Mouse (Mus musculus) lung, embryonic 14.5 days (tissue): ENCODE measurements around the gene Ulk4. TPM values are rescaled to one million over a fixed set of nuclear protein-coding genes. Genes with fewer than 3 reads are reported as not detected.

Experiments
- ATAC-seq: fragments of 200-750 bp; cut with Nextera tagmentation; 2 replicates; pipeline ENCODE4 v1.8.0; 2017; ENCODE audit warnings: mild to moderate bottlenecking, moderate TSS enrichment, moderate library complexity; ENCODE audit not compliant: insufficient read depth
- DNase-seq: peaks from one replicate; pipeline ENCODE4 v3.0.0-alpha.2; 2015
- H3K27ac ChIP-seq: fragments of 300-500 bp; sonication (generic); 2 replicates; pipeline ENCODE4 v1.5.1; 2014; ENCODE audit warnings: low read depth, mild to moderate bottlenecking, moderate library complexity
- H3K27me3 ChIP-seq: fragments of 300-500 bp; sonication (generic); 2 replicates; pipeline ENCODE4 v1.6.1; 2014; ENCODE audit warnings: low read length, control low read depth; ENCODE audit not compliant: insufficient read depth
- H3K36me3 ChIP-seq: fragments of 300-500 bp; sonication (generic); 2 replicates; pipeline ENCODE4 v1.6.1; 2014; ENCODE audit warnings: control low read depth; ENCODE audit not compliant: insufficient read depth
- H3K4me1 ChIP-seq: fragments of 300-500 bp; sonication (generic); 2 replicates; pipeline ENCODE4 v1.6.1; 2014; ENCODE audit warnings: antibody characterized with exemption, control low read depth; ENCODE audit not compliant: insufficient read depth
- H3K4me2 ChIP-seq: fragments of 300-500 bp; sonication (generic); 2 replicates; pipeline ENCODE4 v1.6.1; 2014; ENCODE audit warnings: mild to moderate bottlenecking
- H3K4me3 ChIP-seq: fragments of 300-500 bp; sonication (generic); 2 replicates; pipeline ENCODE4 v1.5.1; 2014; ENCODE audit warnings: low read depth, low read length
- H3K9ac ChIP-seq: fragments of 300-500 bp; sonication (generic); 2 replicates; pipeline ENCODE4 v1.6.1; 2014
- H3K9me3 ChIP-seq: fragments of 300-500 bp; sonication (generic); 2 replicates; pipeline ENCODE4 v1.6.1; 2016; ENCODE audit warnings: low read depth, low read length, control low read depth
- CTCF ChIP-seq: IDR thresholded peaks from 2 replicates; pipeline ENCODE4 v1.5.1; 2016; ENCODE audit warnings: antibody characterized with exemption, low read depth
- WGBS: fragments of 180-500 bp; shearing (Covaris S2); extraction: QIAGEN DNeasy Blood & Tissue Kit; methylation state at CpG from one replicate; pipeline ENCODE4 v1.1.7; 2014; 5-methylcytosine and 5-hydroxymethylcytosine counted together
- polyA plus RNA-seq: library from polyadenylated mRNA; unstranded; fragments of >200 nt; fragmentation: Nextera tagmentation; extraction: Ambion mirVana; gene quantifications from 2 replicates; pipeline ENCODE4 v1.2.1, GENCODE M21; 2014

Ulk4 gene
- polyA plus RNA-seq, 1 experiment from 2014 or later: 125 TPM

GRCm38 (mm10) chr9:121072127-121072757 lies 204.8 kb downstream of the Ulk4 start:
- TF ChIP-seq CTCF: no peak
- no peak for DNase-seq
- Histone ChIP-seq H3K9ac (no peak overlapping the region), H3K36me3 (no peaks in the 10 kb centered on the region), H3K4me2 (no peak overlapping the region), H3K4me3 (no peak overlapping the region), H3K27me3 (no peaks in the 10 kb centered on the region), H3K4me1 (no peaks in the 10 kb centered on the region), H3K27ac (no peak overlapping the region), H3K9me3 (no peaks in the 10 kb centered on the region)
- ATAC-seq: no peak
- WGBS: 57% methylated on average over 8 of the region's 8 CpGs

- H3K4me3 ChIP-seq: no peak overlapping the region
- TF ChIP-seq CTCF: no peak
- no peaks in the 10 kb centered on the region for H3K27me3 ChIP-seq
- no peaks in the 10 kb centered on the region for H3K4me1 ChIP-seq
- WGBS: 61% methylated on average over 10 of the region's 10 CpGs
- ATAC-seq (no peak; the same call in 1 of the 2 replicates), DNase-seq (no peak)
- H3K9me3 ChIP-seq: no peaks in the 10 kb centered on the region
- no peaks in the 10 kb centered on the region for H3K36me3 ChIP-seq
- no peak overlapping the region for H3K9ac ChIP-seq
- H3K4me2 ChIP-seq: no peak overlapping the region
- no peak overlapping the region for H3K27ac ChIP-seq
Observed at GRCm38 (mm10) chr9:121071461-121072126, 205.4 kb downstream of the Ulk4 start.

- Histone ChIP-seq H3K4me1 (no peaks in the 10 kb centered on the region), H3K27me3 (no peaks in the 10 kb centered on the region), H3K9ac (no peak overlapping the region), H3K4me3 (no peak overlapping the region), H3K36me3 (no peaks in the 10 kb centered on the region), H3K9me3 (no peaks in the 10 kb centered on the region), H3K4me2 (no peak overlapping the region), H3K27ac (no peak overlapping the region)
- no peak for TF ChIP-seq CTCF
- DNase-seq (peak; percentile 94), ATAC-seq (peak; percentile 85)
- 59% methylated on average over 11 of the region's 11 CpGs for WGBS
Observed at GRCm38 (mm10) chr9:121071050-121071449, 205.9 kb downstream of the Ulk4 start.

GRCm38 (mm10) chr9:121068115-121068514 lies 208.9 kb downstream of the Ulk4 start:
- no peak for DNase-seq
- Histone ChIP-seq H3K4me2 (no peak overlapping the region), H3K27me3 (no peaks in the 10 kb centered on the region), H3K9ac (no peak overlapping the region), H3K4me1 (no peaks in the 10 kb centered on the region), H3K4me3 (no peak overlapping the region), H3K27ac (no peak overlapping the region), H3K9me3 (no peaks in the 10 kb centered on the region), H3K36me3 (no peaks in the 10 kb centered on the region)
- 85% methylated on average over 5 of the region's 5 CpGs for WGBS
- no peak for ATAC-seq
- TF ChIP-seq CTCF: no peak

GRCm38 (mm10) chr9:121067043-121067442 lies 210.0 kb downstream of the Ulk4 start:
- no peak overlapping the region for H3K4me2 ChIP-seq
- no peak overlapping the region for H3K4me3 ChIP-seq
- H3K9me3 ChIP-seq: no peaks in the 10 kb centered on the region
- H3K4me1 ChIP-seq: no peaks in the 10 kb centered on the region
- H3K9ac ChIP-seq: no peak overlapping the region
- no peak for TF ChIP-seq CTCF
- ATAC-seq (no peak), DNase-seq (no peak)
- 76% methylated on average over 10 of the region's 10 CpGs for WGBS
- H3K27ac ChIP-seq: no peak overlapping the region
- H3K27me3 ChIP-seq: no peaks in the 10 kb centered on the region
- no peaks in the 10 kb centered on the region for H3K36me3 ChIP-seq

GRCm38 (mm10) chr9:121065383-121065978 lies 211.5 kb downstream of the Ulk4 start:
- 80% methylated on average over 10 of the region's 10 CpGs for WGBS
- no peak for DNase-seq

GRCm38 (mm10) chr9:121064606-121065355 lies 212.2 kb downstream of the Ulk4 start:
- DNase-seq (no peak), ATAC-seq (no peak)
- WGBS: 73% methylated on average over 14 of the region's 14 CpGs
- no peak overlapping the region for H3K9ac ChIP-seq
- H3K4me3 ChIP-seq: no peak overlapping the region
- H3K4me1 ChIP-seq: no peaks in the 10 kb centered on the region
- no peak overlapping the region for H3K27ac ChIP-seq
- H3K36me3 ChIP-seq: no peaks in the 10 kb centered on the region
- no peaks in the 10 kb centered on the region for H3K27me3 ChIP-seq
- H3K4me2 ChIP-seq: no peak overlapping the region
- no peak for TF ChIP-seq CTCF
- H3K9me3 ChIP-seq: no peaks in the 10 kb centered on the region

More at GRCm38 (mm10) chr9:121065383-121065978, 211.5 kb downstream of the Ulk4 start:
- no peak overlapping the region for H3K9ac ChIP-seq
- H3K27me3 ChIP-seq: no peaks in the 10 kb centered on the region
- ATAC-seq: no peak
- no peak for TF ChIP-seq CTCF
- H3K4me2 ChIP-seq: no peak overlapping the region
- no peaks in the 10 kb centered on the region for H3K36me3 ChIP-seq
- no peaks in the 10 kb centered on the region for H3K4me1 ChIP-seq
- no peaks in the 10 kb centered on the region for H3K9me3 ChIP-seq
- no peak overlapping the region for H3K27ac ChIP-seq
- H3K4me3 ChIP-seq: no peak overlapping the region
